Mouse (Mus musculus) intestine, embryonic 16.5 days (tissue): ENCODE measurements around the gene Rxra. TPM values are rescaled to one million over a fixed set of nuclear protein-coding genes. Genes with fewer than 3 reads are reported as not detected.
A peak's percentile ranks its signal among the peaks of the same experiment; 100 is the strongest.

Experiments used
- ATAC-seq: fragments of 200-750 bp; cut with Nextera tagmentation; 2 replicates; pipeline ENCODE4 v1.8.0; 2017; ENCODE audit warnings: moderate TSS enrichment, moderate library complexity
- H3K27ac ChIP-seq: fragments of 300-500 bp; sonication (generic); 2 replicates; pipeline ENCODE4 v1.5.1; 2014; ENCODE audit warnings: mild to moderate bottlenecking, low read length
- H3K27me3 ChIP-seq: fragments of 300-500 bp; sonication (generic); replicated peaks from 2 replicates; pipeline ENCODE4 v1.6.1; 2014; ENCODE audit warnings: low read length, control low read depth, mixed read lengths; ENCODE audit not compliant: control insufficient read depth, insufficient read depth
- H3K36me3 ChIP-seq: fragments of 300-500 bp; sonication (generic); 2 replicates; pipeline ENCODE4 v1.6.1; 2014; ENCODE audit warnings: low read length, control low read depth; ENCODE audit not compliant: control insufficient read depth, insufficient read depth
- H3K4me1 ChIP-seq: fragments of 300-500 bp; sonication (generic); 2 replicates; pipeline ENCODE4 v1.6.1; 2014; ENCODE audit warnings: low read length, control low read depth, mixed read lengths; ENCODE audit not compliant: control insufficient read depth, insufficient read depth
- H3K4me2 ChIP-seq: fragments of 300-500 bp; sonication (generic); 2 replicates; pipeline ENCODE4 v1.6.1; 2014; ENCODE audit warnings: low read depth, low read length, control low read depth
- H3K4me3 ChIP-seq: fragments of 300-500 bp; sonication (generic); 2 replicates; pipeline ENCODE4 v1.5.1; 2014; ENCODE audit warnings: mild to moderate bottlenecking, low read length
- H3K9ac ChIP-seq: fragments of 300-500 bp; sonication (generic); 2 replicates; pipeline ENCODE4 v1.6.1; 2014; ENCODE audit warnings: low read depth, low read length
- H3K9me3 ChIP-seq: fragments of 300-500 bp; sonication (generic); 2 replicates; pipeline ENCODE4 v1.6.1; 2016; ENCODE audit warnings: low read length, control low read depth; ENCODE audit not compliant: control insufficient read depth
- WGBS: fragments of 180-500 bp; shearing (Covaris S2); extraction: QIAGEN DNeasy Blood & Tissue Kit; methylation state at CpG from one replicate; pipeline ENCODE4 v1.1.7; 2014; 5-methylcytosine and 5-hydroxymethylcytosine counted together
- polyA plus RNA-seq: library from polyadenylated mRNA; unstranded; fragments of >200 nt; fragmentation: Nextera tagmentation; extraction: Ambion mirVana; gene quantifications from 2 replicates; pipeline ENCODE4 v1.2.1, GENCODE M21; 2015

Rxra gene
- polyA plus RNA-seq, 1 experiment from 2014 or later = 9.9 TPM

- Histone ChIP-seq H3K27me3 (no peaks in the 10 kb centered on the region), H3K9ac (0 out of 2 replicates have a peak overlapping the region, but pooled peaks have one; percentile 27), H3K36me3 (no peaks in the 10 kb centered on the region), H3K4me2 (peak overlapping the region; percentile 29; the same call in 1 of the 2 replicates), H3K4me1 (peaks cover 52% of the 10 kb centered on the region), H3K4me3 (no peak overlapping the region), H3K27ac (peak overlapping the region; percentile 87), H3K9me3 (no peaks in the 10 kb centered on the region)
- ATAC-seq = peak; percentile 64
- 45% methylated on average over 9 of the region's 9 CpGs for WGBS
Observed at GRCm38 (mm10) chr2:27703852-27704640, 27.8 kb downstream of the Rxra start.

GRCm38 (mm10) chr2:27704641-27705040 is 28.4 kb downstream of the Rxra start:
- Histone ChIP-seq H3K36me3 (no peaks in the 10 kb centered on the region), H3K9me3 (no peaks in the 10 kb centered on the region), H3K27ac (peak overlapping the region; percentile 87), H3K4me3 (no peak overlapping the region), H3K4me1 (peaks cover 46% of the 10 kb centered on the region), H3K9ac (0 out of 2 replicates have a peak overlapping the region, but pooled peaks have one; percentile 27), H3K27me3 (no peaks in the 10 kb centered on the region), H3K4me2 (0 out of 2 replicates have a peak overlapping the region, but pooled peaks have one; percentile 29)
- no peak for ATAC-seq
- 72% methylated on average over 3 of the region's 3 CpGs for WGBS

GRCm38 (mm10) chr2:27710871-27711382 is 34.7 kb downstream of the Rxra start:
- 45% methylated on average over 3 of the region's 3 CpGs for WGBS
- H3K4me1 ChIP-seq = peaks cover 61% of the 10 kb centered on the region
- no peaks in the 10 kb centered on the region for H3K9me3 ChIP-seq

GRCm38 (mm10) chr2:27712626-27713025 is 36.4 kb downstream of the Rxra start:
- H3K9ac ChIP-seq = no peak overlapping the region
- H3K4me3 ChIP-seq = no peak overlapping the region
- H3K36me3 ChIP-seq = no peaks in the 10 kb centered on the region
- no peaks in the 10 kb centered on the region for H3K27me3 ChIP-seq
- peaks cover 74% of the 10 kb centered on the region for H3K4me1 ChIP-seq
- no peak overlapping the region for H3K4me2 ChIP-seq
- ATAC-seq = no peak
- no peaks in the 10 kb centered on the region for H3K9me3 ChIP-seq
- 75% methylated on average over 5 of the region's 5 CpGs for WGBS
- no peak overlapping the region for H3K27ac ChIP-seq

More at GRCm38 (mm10) chr2:27710871-27711382, 34.7 kb downstream of the Rxra start:
- no peak overlapping the region for H3K4me2 ChIP-seq
- H3K4me3 ChIP-seq = no peak overlapping the region
- no peaks in the 10 kb centered on the region for H3K27me3 ChIP-seq
- H3K36me3 ChIP-seq = no peaks in the 10 kb centered on the region
- H3K9ac ChIP-seq = no peak overlapping the region
- ATAC-seq = no peak
- H3K27ac ChIP-seq = no peak overlapping the region

GRCm38 (mm10) chr2:27713378-27713777 is 37.1 kb downstream of the Rxra start:
- Histone ChIP-seq H3K4me2 (no peak overlapping the region), H3K9ac (no peak overlapping the region), H3K27me3 (no peaks in the 10 kb centered on the region), H3K9me3 (no peaks in the 10 kb centered on the region), H3K4me1 (peaks cover 82% of the 10 kb centered on the region), H3K36me3 (no peaks in the 10 kb centered on the region), H3K27ac (no peak overlapping the region; the same call in 1 of the 2 replicates), H3K4me3 (no peak overlapping the region)
- no peak for ATAC-seq
- 82% methylated on average over 3 of the region's 3 CpGs for WGBS

GRCm38 (mm10) chr2:27714131-27714530 is 37.9 kb downstream of the Rxra start:
- Histone ChIP-seq H3K4me3 (no peak overlapping the region), H3K4me1 (peaks cover 90% of the 10 kb centered on the region), H3K27ac (no peak overlapping the region), H3K9ac (no peak overlapping the region), H3K4me2 (no peak overlapping the region), H3K9me3 (no peaks in the 10 kb centered on the region), H3K27me3 (no peaks in the 10 kb centered on the region), H3K36me3 (no peaks in the 10 kb centered on the region)
- no peak for ATAC-seq
- 84% methylated on average over 5 of the region's 5 CpGs for WGBS

GRCm38 (mm10) chr2:27715221-27715620 is 39.0 kb downstream of the Rxra start:
- Histone ChIP-seq H3K4me2 (no peak overlapping the region), H3K27me3 (no peaks in the 10 kb centered on the region), H3K9ac (no peak overlapping the region), H3K9me3 (no peaks in the 10 kb centered on the region), H3K4me3 (no peak overlapping the region), H3K36me3 (no peaks in the 10 kb centered on the region), H3K27ac (peak overlapping the region; percentile 35; the same call in 1 of the 2 replicates), H3K4me1 (peaks cover 94% of the 10 kb centered on the region)
- 60% methylated on average over 4 of the region's 4 CpGs for WGBS
- ATAC-seq = peak; percentile 69

- WGBS = 62% methylated on average over 3 of the region's 3 CpGs
- no peaks in the 10 kb centered on the region for H3K36me3 ChIP-seq
- H3K4me2 ChIP-seq = no peak overlapping the region
- peak overlapping the region; percentile 66; the same call in 1 of the 2 replicates for H3K27ac ChIP-seq
- ATAC-seq = no peak
- peaks cover 83% of the 10 kb centered on the region for H3K4me1 ChIP-seq
- no peaks in the 10 kb centered on the region for H3K27me3 ChIP-seq
- H3K9me3 ChIP-seq = no peaks in the 10 kb centered on the region
- H3K4me3 ChIP-seq = no peak overlapping the region
- H3K9ac ChIP-seq = no peak overlapping the region
Observed at GRCm38 (mm10) chr2:27716339-27716738, 40.1 kb downstream of the Rxra start.

- ATAC-seq = peak; percentile 75
- H3K9ac ChIP-seq = no peak overlapping the region
- peak overlapping the region; percentile 20 for H3K27ac ChIP-seq
- no peak overlapping the region for H3K4me2 ChIP-seq
- H3K36me3 ChIP-seq = no peaks in the 10 kb centered on the region
- peaks cover 65% of the 10 kb centered on the region for H3K4me1 ChIP-seq
- H3K9me3 ChIP-seq = no peaks in the 10 kb centered on the region
- no peak overlapping the region for H3K4me3 ChIP-seq
- H3K27me3 ChIP-seq = no peaks in the 10 kb centered on the region
Observed at GRCm38 (mm10) chr2:27718191-27718590, 42.0 kb downstream of the Rxra start.
